Mouse (Mus musculus): ENCODE results near the gene Ylpm1. TPM values are rescaled to one million over a fixed set of nuclear protein-coding genes. Genes with fewer than 3 reads are reported as not detected.

The Ylpm1 gene
- polyA plus RNA-seq (2012; rRNA removed) = 10.0 and 12.4 TPM in 2 replicates

GRCm38 (mm10) chr12:84996083-84996496, at the start of gene Ylpm1:
Gene Ylpm1 (plus strand): TSS chr12:84996321.
- peaks cover 12% of the 10 kb centered on the region for H3K4me1 ChIP-seq (ENCODE audit: control insufficient read depth, insufficient read depth, low read length)
- TF ChIP-seq CTCF (conservative IDR thresholded peaks at IDR 0.05; ENCODE audit: insufficient read depth, insufficient read length, low read depth, low read length) (peak; percentile 65), POLR2A (IDR thresholded peaks at IDR 0.05; ENCODE audit: low read depth, low read length) (peak; percentile 89)
- peak; percentile 99 for DNase-seq
- peak within 1 kb of the TSS; percentile 92 for H3K4me3 ChIP-seq (ENCODE audit: insufficient read depth, low read depth, low read length)
- WGBS = 1% methylated on average over 45 of the region's 45 CpGs
- H3K36me3 ChIP-seq (ENCODE audit: control insufficient read depth, insufficient read depth, low read length) = no peaks in the 10 kb centered on the region
- no peak within 1 kb of the TSS for H3K27ac ChIP-seq (ENCODE audit: insufficient read depth, low read depth, low read length)
- H3K27me3 ChIP-seq (replicated peaks; ENCODE audit: control insufficient read depth, insufficient read depth, low read length) = no peaks in the 10 kb centered on the region

GRCm38 (mm10) chr12:84947894-84948583, 48.1 kb upstream of the Ylpm1 start:
- peaks cover 4% of the 10 kb centered on the region; the same call in 1 of the 2 replicates for H3K36me3 ChIP-seq (ENCODE audit: control insufficient read depth, insufficient read depth, low read length)
- H3K4me1 ChIP-seq (ENCODE audit: control insufficient read depth, insufficient read depth, low read length) = no peaks in the 10 kb centered on the region
- no peak overlapping the region for H3K4me3 ChIP-seq (ENCODE audit: insufficient read depth, low read depth, low read length)
- TF ChIP-seq POLR2A (IDR thresholded peaks at IDR 0.05; ENCODE audit: low read depth, low read length) (no peak), CTCF (conservative IDR thresholded peaks at IDR 0.05; ENCODE audit: insufficient read depth, insufficient read length, low read depth, low read length) (no peak)
- no peaks in the 10 kb centered on the region for H3K27me3 ChIP-seq (replicated peaks; ENCODE audit: control insufficient read depth, insufficient read depth, low read length)
- H3K27ac ChIP-seq (ENCODE audit: insufficient read depth, low read depth, low read length) = no peak overlapping the region
- DNase-seq = no peak
- WGBS = 83% methylated on average over 2 of the region's 2 CpGs

GRCm38 (mm10) chr12:84948584-84949285, 47.4 kb upstream of the Ylpm1 start:
- Histone ChIP-seq H3K36me3 (ENCODE audit: control insufficient read depth, insufficient read depth, low read length) (peaks cover 4% of the 10 kb centered on the region; the same call in 1 of the 2 replicates), H3K4me3 (ENCODE audit: insufficient read depth, low read depth, low read length) (no peak overlapping the region), H3K27me3 (replicated peaks; ENCODE audit: control insufficient read depth, insufficient read depth, low read length) (no peaks in the 10 kb centered on the region), H3K4me1 (ENCODE audit: control insufficient read depth, insufficient read depth, low read length) (no peaks in the 10 kb centered on the region), H3K27ac (ENCODE audit: insufficient read depth, low read depth, low read length) (no peak overlapping the region)
- WGBS = 94% methylated on average over 6 of the region's 6 CpGs
- no peak for DNase-seq
- no peak for TF ChIP-seq POLR2A (IDR thresholded peaks at IDR 0.05; ENCODE audit: low read depth, low read length)

- no peak for DNase-seq
- TF ChIP-seq POLR2A (IDR thresholded peaks at IDR 0.05; ENCODE audit: low read depth, low read length) (no peak), CTCF (conservative IDR thresholded peaks at IDR 0.05; ENCODE audit: insufficient read depth, insufficient read length, low read depth, low read length) (no peak)
- H3K27ac ChIP-seq (ENCODE audit: insufficient read depth, low read depth, low read length) = no peak overlapping the region
- no peaks in the 10 kb centered on the region for H3K4me1 ChIP-seq (ENCODE audit: control insufficient read depth, insufficient read depth, low read length)
- peaks cover 4% of the 10 kb centered on the region; the same call in 1 of the 2 replicates for H3K36me3 ChIP-seq (ENCODE audit: control insufficient read depth, insufficient read depth, low read length)
- no peaks in the 10 kb centered on the region for H3K27me3 ChIP-seq (replicated peaks; ENCODE audit: control insufficient read depth, insufficient read depth, low read length)
- H3K4me3 ChIP-seq (ENCODE audit: insufficient read depth, low read depth, low read length) = no peak overlapping the region
- 82% methylated on average over 6 of the region's 6 CpGs for WGBS
Observed at GRCm38 (mm10) chr12:84950763-84951162, 45.4 kb upstream of the Ylpm1 start.

- no peak for DNase-seq
- no peaks in the 10 kb centered on the region for H3K4me1 ChIP-seq (ENCODE audit: control insufficient read depth, insufficient read depth, low read length)
- no peak overlapping the region for H3K4me3 ChIP-seq (ENCODE audit: insufficient read depth, low read depth, low read length)
- no peak overlapping the region for H3K27ac ChIP-seq (ENCODE audit: insufficient read depth, low read depth, low read length)
- WGBS = 61% methylated on average over 8 of the region's 8 CpGs
- H3K27me3 ChIP-seq (replicated peaks; ENCODE audit: control insufficient read depth, insufficient read depth, low read length) = no peaks in the 10 kb centered on the region
- TF ChIP-seq CTCF (conservative IDR thresholded peaks at IDR 0.05; ENCODE audit: insufficient read depth, insufficient read length, low read depth, low read length) = no peak
- TF ChIP-seq POLR2A (IDR thresholded peaks at IDR 0.05; ENCODE audit: low read depth, low read length) = no peak
- peaks cover 2% of the 10 kb centered on the region; the same call in 1 of the 2 replicates for H3K36me3 ChIP-seq (ENCODE audit: control insufficient read depth, insufficient read depth, low read length)
Observed at GRCm38 (mm10) chr12:84951531-84951930, 44.6 kb upstream of the Ylpm1 start.

GRCm38 (mm10) chr12:84952351-84952750, 43.8 kb upstream of the Ylpm1 start:
- Histone ChIP-seq H3K27ac (ENCODE audit: insufficient read depth, low read depth, low read length) (no peak overlapping the region), H3K27me3 (replicated peaks; ENCODE audit: control insufficient read depth, insufficient read depth, low read length) (no peaks in the 10 kb centered on the region), H3K4me1 (ENCODE audit: control insufficient read depth, insufficient read depth, low read length) (no peaks in the 10 kb centered on the region), H3K4me3 (ENCODE audit: insufficient read depth, low read depth, low read length) (no peak overlapping the region), H3K36me3 (ENCODE audit: control insufficient read depth, insufficient read depth, low read length) (peaks cover 2% of the 10 kb centered on the region; the same call in 1 of the 2 replicates)
- peak; percentile 12 for DNase-seq
- WGBS = 41% methylated on average over 1 of the region's 1 CpGs
- TF ChIP-seq POLR2A (IDR thresholded peaks at IDR 0.05; ENCODE audit: low read depth, low read length) = no peak
- TF ChIP-seq CTCF (conservative IDR thresholded peaks at IDR 0.05; ENCODE audit: insufficient read depth, insufficient read length, low read depth, low read length) = no peak

GRCm38 (mm10) chr12:84956317-84956716, 39.8 kb upstream of the Ylpm1 start:
- no peaks in the 10 kb centered on the region for H3K4me1 ChIP-seq (ENCODE audit: control insufficient read depth, insufficient read depth, low read length)
- no peak for DNase-seq
- no peak overlapping the region for H3K27ac ChIP-seq (ENCODE audit: insufficient read depth, low read depth, low read length)
- H3K36me3 ChIP-seq (ENCODE audit: control insufficient read depth, insufficient read depth, low read length) = no peaks in the 10 kb centered on the region
- H3K4me3 ChIP-seq (ENCODE audit: insufficient read depth, low read depth, low read length) = no peak overlapping the region
- H3K27me3 ChIP-seq (replicated peaks; ENCODE audit: control insufficient read depth, insufficient read depth, low read length) = no peaks in the 10 kb centered on the region
- TF ChIP-seq POLR2A (IDR thresholded peaks at IDR 0.05; ENCODE audit: low read depth, low read length) (no peak), CTCF (conservative IDR thresholded peaks at IDR 0.05; ENCODE audit: insufficient read depth, insufficient read length, low read depth, low read length) (no peak)
- WGBS = 92% methylated on average over 3 of the region's 3 CpGs

Data from kidney, adult 2 months (tissue).